Mouse (Mus musculus) ES-E14 (cell line): ENCODE measurements around the gene Gm9945. TPM values are rescaled to one million over a fixed set of nuclear protein-coding genes. Genes with fewer than 3 reads are reported as not detected.

Experiments used
- DNase-seq: peaks from one replicate; pipeline ENCODE4 v3.0.0-alpha.2; 2013; ENCODE audit warnings: low read depth, low spot score
- H3K27ac ChIP-seq: 2 replicates; pipeline ENCODE4 v1.5.1; 2012; ENCODE audit warnings: low read depth, mild to moderate bottlenecking, low read length, moderate library complexity, mixed read lengths; ENCODE audit not compliant: poor library complexity, insufficient read depth, severe bottlenecking
- H3K36me3 ChIP-seq: 2 replicates; pipeline ENCODE4 v1.6.1; 2012; ENCODE audit warnings: mild to moderate bottlenecking, low read length, moderate library complexity, mixed read lengths; ENCODE audit not compliant: control insufficient read depth, poor library complexity, insufficient read depth, severe bottlenecking
- H3K4me1 ChIP-seq, 2 experiments: fragments of 150-350 bp in 1 of 2; sonication (generic) in 1 of 2; 2 replicates each; pipeline ENCODE4 v1.6.1; 2012; ENCODE audit warnings: low read length in 2 of 2, mild to moderate bottlenecking in 1 of 2, mixed read lengths in 1 of 2; ENCODE audit not compliant: control insufficient read depth in 2 of 2, insufficient read depth in 2 of 2, poor library complexity in 1 of 2
- H3K4me3 ChIP-seq, 2 experiments: fragments of 150-350 bp in 1 of 2; sonication (generic) in 1 of 2; 2 replicates each; pipeline ENCODE4 v1.5.1; 2012; ENCODE audit warnings: low read length in 2 of 2, low read depth in 1 of 2, mild to moderate bottlenecking in 1 of 2, mixed read lengths in 1 of 2; ENCODE audit not compliant: insufficient read depth in 1 of 2, poor library complexity in 1 of 2, severe bottlenecking in 1 of 2
- H3K9ac ChIP-seq: 2 replicates; pipeline ENCODE4 v1.6.1; 2012; ENCODE audit warnings: low read depth, mild to moderate bottlenecking, low read length, mixed read lengths; ENCODE audit not compliant: poor library complexity, insufficient read depth, severe bottlenecking
- H3K9me3 ChIP-seq: fragments of 150-350 bp; sonication (generic); 2 replicates; pipeline ENCODE4 v1.6.1; 2012; ENCODE audit warnings: low read depth, mild to moderate bottlenecking, low read length; ENCODE audit not compliant: control insufficient read depth, insufficient read depth
- CHD2 ChIP-seq: IDR thresholded peaks from 2 replicates; pipeline ENCODE4 v1.6.1; 2014; ENCODE audit warnings: mild to moderate bottlenecking, low read depth, low read length, inconsistent platforms
- HCFC1 ChIP-seq: IDR thresholded peaks from 2 replicates; pipeline ENCODE4 v1.6.1; 2012; ENCODE audit warnings: low read length, inconsistent platforms, borderline replicate concordance; ENCODE audit not compliant: insufficient read depth
- MAFK ChIP-seq: IDR thresholded peaks from 2 replicates; pipeline ENCODE4 v1.6.1; 2014; ENCODE audit warnings: mild to moderate bottlenecking, low read depth, low read length, inconsistent platforms; ENCODE audit not compliant: insufficient read depth
- ZC3H11A ChIP-seq: IDR thresholded peaks from 2 replicates; pipeline ENCODE4 v1.6.1; 2012; ENCODE audit warnings: low read depth, mild to moderate bottlenecking, inconsistent platforms, low read length, borderline replicate concordance
- ZNF384 ChIP-seq: IDR thresholded peaks from 2 replicates; pipeline ENCODE4 v1.6.1; 2012; ENCODE audit warnings: low read depth, low read length, inconsistent platforms
- in situ Hi-C, 2 experiments: fragments of 600-800 bp; cut with MboI; formaldehyde crosslinking; loops; one replicate each; pipeline ENCODE4 v1.15.1; 2025; ENCODE audit warnings: low sequenced_read_pairs in 2 of 2, inconsistent platforms in 1 of 2; ENCODE audit not compliant: unreplicated experiment in 2 of 2
- total RNA-seq: library from RNA; depleted of rRNA; stranded (reverse); fragments of 300-350 nt; gene quantifications from 2 replicates; pipeline ENCODE4 v1.2.3, GENCODE M21; 2012

The Gm9945 gene
- total RNA-seq, 1 experiment: not detected

DNA sequence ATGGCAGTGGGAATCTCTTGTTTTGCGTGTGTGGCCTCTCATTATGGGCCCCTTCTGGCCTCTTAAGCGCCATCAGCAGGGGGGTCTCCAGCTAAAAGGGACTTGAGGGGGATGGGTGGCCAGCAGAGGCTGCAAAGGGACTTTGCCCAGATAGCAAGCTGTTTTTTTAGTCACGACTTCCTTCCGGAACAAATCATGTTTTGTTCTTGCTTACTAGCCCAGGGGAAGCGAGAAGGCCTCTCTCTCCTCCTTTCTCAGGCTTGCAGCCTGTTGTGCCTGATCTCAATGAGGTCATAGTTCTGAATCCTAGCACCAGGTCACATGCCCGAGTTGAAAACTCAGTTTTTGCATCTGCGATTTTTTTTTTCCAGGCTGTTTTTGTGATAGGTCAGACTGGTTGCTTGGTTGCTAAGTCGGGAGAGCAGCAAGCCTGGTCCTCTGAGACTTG, 12.0 kb downstream of the Gm9945 start:
- Histone ChIP-seq H3K4me3 (no peak overlapping the region), H3K4me1 (peaks cover 0 to 3% of the 10 kb centered on the region in 2 experiments; a peak in 1 of 4 replicates), H3K27ac (no peak overlapping the region), H3K36me3 (no peaks in the 10 kb centered on the region), H3K9me3 (no peaks in the 10 kb centered on the region), H3K9ac (no peak overlapping the region)
- DNase-seq: no peak
- in situ Hi-C loops: no loop called here
- no peak for TF ChIP-seq ZC3H11A
- no peak for TF ChIP-seq MAFK
- TF ChIP-seq ZNF384: no peak
- TF ChIP-seq CHD2: no peak
- no peak for TF ChIP-seq HCFC1

DNA sequence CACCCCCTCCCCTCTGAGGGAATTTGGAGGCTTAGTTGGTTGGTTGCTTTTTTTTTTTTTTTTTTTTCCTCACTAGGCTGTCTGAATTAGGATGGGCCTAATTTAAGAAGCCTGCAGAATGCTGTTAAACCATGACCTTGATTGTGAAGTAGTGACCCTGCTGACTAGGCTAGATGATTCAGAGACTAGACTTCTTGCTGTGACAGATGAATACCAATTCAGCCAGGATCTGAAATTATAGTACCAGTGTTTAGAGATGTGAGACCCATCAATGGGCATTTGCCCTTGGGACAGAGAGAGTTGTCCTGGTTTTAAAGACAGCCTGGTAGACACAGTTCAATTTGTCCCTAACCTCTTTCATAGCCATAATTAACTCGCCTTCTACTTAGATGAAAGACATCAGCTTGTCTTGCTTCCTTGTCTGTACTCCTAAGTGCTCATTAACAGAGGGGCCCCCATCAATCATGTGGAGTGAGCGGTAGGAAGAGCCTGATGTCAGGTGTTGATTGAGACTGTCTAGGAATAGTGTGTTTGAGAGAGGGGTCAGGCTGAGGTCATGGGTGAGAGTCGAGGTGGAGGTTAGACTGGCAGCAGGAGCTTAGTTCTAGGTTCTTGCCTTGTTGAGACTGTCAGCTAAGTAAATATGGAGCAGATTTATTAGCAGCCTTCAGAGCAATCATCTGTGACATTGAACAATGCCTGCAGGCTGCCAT, 13.4 kb downstream of the Gm9945 start:
- H3K4me3 ChIP-seq: no peak overlapping the region
- DNase-seq: no peak
- no peak overlapping the region for H3K9ac ChIP-seq
- H3K9me3 ChIP-seq: no peaks in the 10 kb centered on the region
- no peaks in the 10 kb centered on the region for H3K36me3 ChIP-seq
- no peak for TF ChIP-seq ZC3H11A
- TF ChIP-seq MAFK: 0 out of 2 replicates have a peak, but pooled peaks have one; percentile 23
- TF ChIP-seq ZNF384: 0 out of 2 replicates have a peak, but pooled peaks have one; percentile 61
- peaks cover 0 to 2% of the 10 kb centered on the region in 2 experiments; a peak in 1 of 4 replicates for H3K4me1 ChIP-seq
- H3K27ac ChIP-seq: no peak overlapping the region
- in situ Hi-C loops: no loop called here

DNA sequence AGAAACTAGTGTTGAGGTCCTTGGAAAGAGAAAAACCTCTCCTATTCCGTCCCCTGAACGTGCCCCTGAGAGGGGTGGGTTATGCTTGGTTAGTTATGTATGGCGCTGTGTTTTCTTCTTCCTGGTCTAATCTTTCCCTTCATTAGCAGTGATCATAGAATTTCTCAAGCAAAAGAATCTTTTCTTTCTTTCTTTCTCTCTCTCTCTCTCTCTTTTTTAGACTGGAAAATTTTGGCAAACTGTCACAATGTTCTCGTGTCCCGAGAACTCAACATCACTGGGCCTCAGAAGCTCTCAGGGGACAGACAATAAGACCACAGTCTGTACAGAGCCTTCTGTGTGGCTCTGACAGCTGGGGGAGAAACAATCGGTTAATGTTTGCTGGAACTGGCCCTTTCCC, 15.5 kb downstream of the Gm9945 start:
- Histone ChIP-seq H3K27ac (no peak overlapping the region), H3K9ac (no peak overlapping the region), H3K36me3 (no peaks in the 10 kb centered on the region), H3K9me3 (no peaks in the 10 kb centered on the region), H3K4me1 (peaks cover 0 to 2% of the 10 kb centered on the region in 2 experiments; a peak in 1 of 4 replicates), H3K4me3 (no peak overlapping the region)
- no peak for DNase-seq
- TF ChIP-seq ZNF384 (no peak), HCFC1 (no peak), CHD2 (no peak)
- in situ Hi-C loops: no loop called here

DNA sequence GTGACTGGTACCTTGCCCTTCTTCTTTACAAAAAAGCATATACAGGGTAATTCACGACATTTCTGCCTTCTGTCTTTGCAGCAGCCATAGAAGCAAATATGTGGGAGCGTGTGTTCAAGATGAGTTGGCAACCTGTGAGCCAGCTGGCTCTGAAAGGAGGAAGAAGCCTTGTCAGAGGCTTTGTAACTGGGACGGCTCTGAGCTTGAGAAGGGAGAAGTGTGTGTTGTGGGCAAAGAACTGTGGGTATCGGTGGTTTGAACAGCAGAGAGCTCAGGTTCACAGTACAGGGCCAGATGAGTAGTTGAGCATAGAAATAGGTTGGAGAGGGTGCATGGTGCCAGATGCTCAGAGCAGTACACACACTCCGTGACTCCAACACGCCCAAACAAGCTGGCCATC, 17.0 kb downstream of the Gm9945 start:
- in situ Hi-C loops: no loop called here

More for the DNA sequence above, 17.0 kb downstream of the Gm9945 start:
- H3K4me1 ChIP-seq: peaks cover 0 to 2% of the 10 kb centered on the region in 2 experiments; a peak in 1 of 4 replicates
- H3K27ac ChIP-seq: peak overlapping the region; percentile 35; the same call in 1 of the 2 replicates
- H3K4me3 ChIP-seq: no peak overlapping the region
- H3K9me3 ChIP-seq: no peaks in the 10 kb centered on the region
- DNase-seq: no peak
- no peak overlapping the region for H3K9ac ChIP-seq
- H3K36me3 ChIP-seq: no peaks in the 10 kb centered on the region
- TF ChIP-seq MAFK (no peak), ZNF384 (no peak), HCFC1 (no peak), CHD2 (no peak), ZC3H11A (no peak)
